Mouse (Mus musculus): ENCODE results near the gene Slc9a3r1. TPM values are rescaled to one million over a fixed set of nuclear protein-coding genes. Genes with fewer than 3 reads are reported as not detected.

The Slc9a3r1 gene
- polyA plus RNA-seq, 1 experiment from 2014 or later: 24.9 TPM

DNA sequence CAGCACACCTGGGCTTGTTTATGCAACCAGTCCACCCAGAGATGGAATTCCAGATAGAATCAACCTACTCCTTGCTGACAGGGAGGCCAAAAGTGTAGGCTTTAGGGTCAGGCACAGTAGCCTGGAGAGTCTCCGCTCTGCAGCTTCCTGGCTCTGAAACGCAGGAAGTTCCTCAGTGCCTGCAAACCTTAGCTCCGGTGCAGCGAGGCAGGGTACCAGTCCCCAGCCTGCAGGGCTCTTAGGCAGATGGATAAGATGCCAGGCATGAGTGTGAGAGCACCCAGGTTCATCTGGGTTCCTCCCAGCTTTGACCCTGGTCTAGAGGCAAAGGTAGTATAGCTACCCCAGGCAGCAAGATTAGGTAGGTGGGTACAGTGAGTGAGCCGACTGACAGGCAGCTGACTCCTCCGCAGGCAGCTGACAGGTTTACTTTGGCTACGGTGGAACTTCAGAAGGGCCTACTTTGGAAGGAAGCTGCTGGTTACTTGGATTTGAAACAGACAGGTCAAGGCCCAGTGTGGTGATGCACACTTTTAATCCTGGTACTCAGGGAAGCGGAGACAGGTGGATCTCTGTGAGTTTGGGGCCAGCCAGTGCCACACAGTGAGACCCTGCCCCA lies 4.6 kb downstream of the Slc9a3r1 start:
- ATAC-seq (ENCODE audit: insufficient number of reproducible peaks, low FRiP score, low TSS enrichment, low read depth) (no peak), DNase-seq (ENCODE audit: low spot score) (no peak)
- H3K27me3 ChIP-seq (ENCODE audit: control insufficient read depth, insufficient read depth, low read length): peaks cover 16% of the 10 kb centered on the region
- H3K4me3 ChIP-seq (ENCODE audit: low read depth, low read length): no peak overlapping the region
- no peaks in the 10 kb centered on the region for H3K9me3 ChIP-seq (ENCODE audit: control insufficient read depth, low read length)
- H3K4me1 ChIP-seq (ENCODE audit: control insufficient read depth, insufficient read depth, low read length): peaks cover 29% of the 10 kb centered on the region
- WGBS: 85% methylated on average over 8 of the region's 8 CpGs
- H3K27ac ChIP-seq (replicated peaks; ENCODE audit: low read depth, low read length): no peak overlapping the region
- H3K36me3 ChIP-seq (ENCODE audit: control insufficient read depth, insufficient read depth, low read length): no peaks in the 10 kb centered on the region
- H3K4me2 ChIP-seq (ENCODE audit: low read depth, severe bottlenecking): no peak overlapping the region
- no peak overlapping the region for H3K9ac ChIP-seq (ENCODE audit: low read length)

- no peak overlapping the region for H3K4me2 ChIP-seq (ENCODE audit: low read depth, severe bottlenecking)
- no peak for DNase-seq (ENCODE audit: low spot score)
- no peak for ATAC-seq (ENCODE audit: insufficient number of reproducible peaks, low FRiP score, low TSS enrichment, low read depth)
- H3K4me3 ChIP-seq (ENCODE audit: low read depth, low read length): no peak overlapping the region
- 90% methylated on average over 4 of the region's 4 CpGs for WGBS
- H3K9me3 ChIP-seq (ENCODE audit: control insufficient read depth, low read length): no peaks in the 10 kb centered on the region
- H3K36me3 ChIP-seq (ENCODE audit: control insufficient read depth, insufficient read depth, low read length): no peaks in the 10 kb centered on the region
- peaks cover 36% of the 10 kb centered on the region for H3K4me1 ChIP-seq (ENCODE audit: control insufficient read depth, insufficient read depth, low read length)
- H3K27ac ChIP-seq (replicated peaks; ENCODE audit: low read depth, low read length): no peak overlapping the region
- no peak overlapping the region for H3K9ac ChIP-seq (ENCODE audit: low read length)
- H3K27me3 ChIP-seq (ENCODE audit: control insufficient read depth, insufficient read depth, low read length): peaks cover 18% of the 10 kb centered on the region
Measured at GRCm38 (mm10) chr11:115169430-115169829, 6.3 kb downstream of the Slc9a3r1 start.

DNA sequence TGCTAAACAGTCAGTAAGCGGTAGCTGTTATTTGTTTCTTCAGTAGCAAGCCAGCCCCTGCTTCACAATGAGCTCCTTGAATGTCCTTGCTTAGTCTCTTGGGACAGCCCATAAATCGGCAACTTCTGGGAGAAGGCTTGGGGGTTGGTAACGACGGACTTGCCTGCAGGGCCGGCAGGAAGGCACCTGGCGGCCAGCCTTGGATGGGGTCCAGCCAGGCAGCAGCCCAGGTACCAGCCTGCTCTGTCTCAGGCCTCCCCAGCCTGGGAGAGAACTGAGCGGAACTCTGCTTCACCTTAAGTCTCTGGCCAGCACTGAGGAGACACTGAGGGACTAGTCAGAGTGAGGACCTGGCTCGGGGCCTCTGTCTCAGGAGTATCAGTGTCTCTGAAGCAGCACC lies 8.0 kb downstream of the Slc9a3r1 start:
- ATAC-seq (ENCODE audit: insufficient number of reproducible peaks, low FRiP score, low TSS enrichment, low read depth) (no peak), DNase-seq (ENCODE audit: low spot score) (no peak)
- peaks cover 34% of the 10 kb centered on the region for H3K4me1 ChIP-seq (ENCODE audit: control insufficient read depth, insufficient read depth, low read length)
- no peaks in the 10 kb centered on the region for H3K9me3 ChIP-seq (ENCODE audit: control insufficient read depth, low read length)
- no peak overlapping the region for H3K4me2 ChIP-seq (ENCODE audit: low read depth, severe bottlenecking)
- no peak overlapping the region for H3K27ac ChIP-seq (replicated peaks; ENCODE audit: low read depth, low read length)
- H3K4me3 ChIP-seq (ENCODE audit: low read depth, low read length): no peak overlapping the region
- no peak overlapping the region for H3K9ac ChIP-seq (ENCODE audit: low read length)
- no peaks in the 10 kb centered on the region for H3K36me3 ChIP-seq (ENCODE audit: control insufficient read depth, insufficient read depth, low read length)
- 0 out of 2 replicates have a peak, but pooled peaks cover 2% of the 10 kb centered on the region for H3K27me3 ChIP-seq (ENCODE audit: control insufficient read depth, insufficient read depth, low read length)
- WGBS: 28% methylated on average over 8 of the region's 8 CpGs

GRCm38 (mm10) chr11:115172825-115173287 lies 9.7 kb downstream of the Slc9a3r1 start:
- peaks cover 42% of the 10 kb centered on the region for H3K4me1 ChIP-seq (ENCODE audit: control insufficient read depth, insufficient read depth, low read length)
- no peak overlapping the region for H3K4me3 ChIP-seq (ENCODE audit: low read depth, low read length)
- H3K27me3 ChIP-seq (ENCODE audit: control insufficient read depth, insufficient read depth, low read length): 0 out of 2 replicates have a peak, but pooled peaks cover 2% of the 10 kb centered on the region
- no peak overlapping the region for H3K9ac ChIP-seq (ENCODE audit: low read length)
- ATAC-seq (ENCODE audit: insufficient number of reproducible peaks, low FRiP score, low TSS enrichment, low read depth) (0 out of 2 replicates have a peak, but pooled peaks have one; percentile 15), DNase-seq (ENCODE audit: low spot score) (no peak)
- 30% methylated on average over 4 of the region's 4 CpGs for WGBS
- H3K27ac ChIP-seq (replicated peaks; ENCODE audit: low read depth, low read length): no peak overlapping the region
- no peaks in the 10 kb centered on the region for H3K9me3 ChIP-seq (ENCODE audit: control insufficient read depth, low read length)
- no peaks in the 10 kb centered on the region for H3K36me3 ChIP-seq (ENCODE audit: control insufficient read depth, insufficient read depth, low read length)
- H3K4me2 ChIP-seq (ENCODE audit: low read depth, severe bottlenecking): no peak overlapping the region

DNA sequence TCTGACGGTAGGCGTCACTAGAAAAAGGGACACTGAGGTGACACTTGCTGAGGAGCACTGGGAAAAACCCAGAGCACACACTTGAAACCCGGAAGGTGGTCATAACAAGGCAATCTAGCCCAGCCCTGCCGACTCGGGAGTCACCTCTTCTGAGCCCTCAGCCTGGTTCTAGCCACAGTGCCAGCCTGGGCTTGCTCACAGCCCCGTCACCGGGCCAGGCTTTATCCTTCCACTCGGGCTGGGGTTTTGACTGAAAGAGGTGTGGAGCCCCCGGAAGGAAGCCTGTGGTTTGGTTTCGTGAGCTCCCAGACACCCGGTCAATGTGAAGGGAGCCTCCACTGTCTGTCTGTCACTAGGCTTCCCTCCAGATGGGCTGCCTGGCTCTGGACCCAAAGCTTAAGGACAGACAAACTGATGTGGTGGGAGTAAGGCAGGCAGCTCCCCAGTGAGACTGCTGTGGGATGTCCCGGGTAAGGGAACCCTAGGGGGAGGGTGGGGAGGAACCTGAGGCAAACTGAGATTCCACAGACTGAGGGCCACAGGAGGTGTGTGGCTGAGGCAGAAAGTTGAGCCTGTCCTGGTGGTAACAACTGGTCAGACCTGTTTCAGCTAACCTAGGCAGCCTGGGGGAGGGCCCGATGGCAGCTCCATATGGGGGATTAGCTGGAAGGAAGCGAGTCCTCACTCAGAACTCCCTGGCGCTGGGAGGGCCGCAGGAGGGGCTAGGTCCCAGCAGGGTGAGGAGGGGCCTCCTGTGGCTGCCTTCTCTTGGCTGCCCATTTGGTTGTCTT lies 10.6 kb downstream of the Slc9a3r1 start:
- DNase-seq (ENCODE audit: low spot score): no peak
- WGBS: 10% methylated on average over 16 of the region's 16 CpGs
- Histone ChIP-seq H3K27me3 (ENCODE audit: control insufficient read depth, insufficient read depth, low read length) (0 out of 2 replicates have a peak, but pooled peaks cover 2% of the 10 kb centered on the region), H3K27ac (replicated peaks; ENCODE audit: low read depth, low read length) (no peak overlapping the region), H3K9ac (ENCODE audit: low read length) (no peak overlapping the region), H3K4me1 (ENCODE audit: control insufficient read depth, insufficient read depth, low read length) (peaks cover 45% of the 10 kb centered on the region), H3K4me3 (ENCODE audit: low read depth, low read length) (no peak overlapping the region), H3K9me3 (ENCODE audit: control insufficient read depth, low read length) (no peaks in the 10 kb centered on the region), H3K4me2 (ENCODE audit: low read depth, severe bottlenecking) (no peak overlapping the region), H3K36me3 (ENCODE audit: control insufficient read depth, insufficient read depth, low read length) (no peaks in the 10 kb centered on the region)
- ATAC-seq (ENCODE audit: insufficient number of reproducible peaks, low FRiP score, low TSS enrichment, low read depth): no peak

- 0 out of 2 replicates have a peak, but pooled peaks cover 2% of the 10 kb centered on the region for H3K27me3 ChIP-seq (ENCODE audit: control insufficient read depth, insufficient read depth, low read length)
- no peak overlapping the region for H3K4me2 ChIP-seq (ENCODE audit: low read depth, severe bottlenecking)
- no peak overlapping the region; the same call in 1 of the 2 replicates for H3K27ac ChIP-seq (replicated peaks; ENCODE audit: low read depth, low read length)
- H3K9me3 ChIP-seq (ENCODE audit: control insufficient read depth, low read length): no peaks in the 10 kb centered on the region
- no peak for DNase-seq (ENCODE audit: low spot score)
- no peaks in the 10 kb centered on the region for H3K36me3 ChIP-seq (ENCODE audit: control insufficient read depth, insufficient read depth, low read length)
- ATAC-seq (ENCODE audit: insufficient number of reproducible peaks, low FRiP score, low TSS enrichment, low read depth): no peak
- H3K9ac ChIP-seq (ENCODE audit: low read length): no peak overlapping the region
- H3K4me3 ChIP-seq (ENCODE audit: low read depth, low read length): no peak overlapping the region
- whole genome bisulfite sequencing: 70% methylated on average over 24 of the region's 24 CpGs
- peaks cover 37% of the 10 kb centered on the region for H3K4me1 ChIP-seq (ENCODE audit: control insufficient read depth, insufficient read depth, low read length)
Measured at GRCm38 (mm10) chr11:115176399-115177190, 13.5 kb downstream of the Slc9a3r1 start.

DNA sequence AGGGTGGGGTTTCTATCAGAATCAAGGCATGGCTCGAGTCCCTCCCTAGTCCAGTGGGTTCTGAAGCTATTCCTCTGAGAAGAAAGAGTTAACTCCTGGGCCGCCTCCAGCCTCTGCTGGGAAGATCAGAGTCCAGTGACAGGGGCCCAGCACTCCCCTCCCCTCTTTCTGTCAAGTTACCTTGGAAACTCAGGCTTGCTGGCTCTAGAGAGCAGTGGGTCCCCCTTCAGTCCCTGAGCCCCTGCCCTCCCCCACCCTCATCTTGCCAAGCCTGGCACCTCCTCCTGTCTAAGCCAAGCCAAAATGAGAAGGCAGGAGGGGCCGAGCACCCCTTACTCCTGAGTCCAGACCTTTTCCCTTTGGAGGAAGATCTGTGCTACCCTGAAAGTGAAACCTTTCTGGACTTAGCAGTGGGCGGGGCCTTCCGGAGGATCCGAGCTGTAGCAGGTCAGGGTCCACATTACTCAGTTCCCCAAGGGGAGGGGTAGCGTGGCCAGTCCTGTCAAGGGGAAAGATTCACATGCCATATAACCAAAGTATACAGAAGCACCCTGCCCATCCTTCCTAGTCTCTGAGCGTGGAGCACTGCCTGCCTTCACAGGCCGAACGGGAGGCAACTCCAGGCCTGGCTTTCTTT lies 14.5 kb downstream of the Slc9a3r1 start:
- no peak overlapping the region; the same call in 1 of the 2 replicates for H3K27ac ChIP-seq (replicated peaks; ENCODE audit: low read depth, low read length)

DNA sequence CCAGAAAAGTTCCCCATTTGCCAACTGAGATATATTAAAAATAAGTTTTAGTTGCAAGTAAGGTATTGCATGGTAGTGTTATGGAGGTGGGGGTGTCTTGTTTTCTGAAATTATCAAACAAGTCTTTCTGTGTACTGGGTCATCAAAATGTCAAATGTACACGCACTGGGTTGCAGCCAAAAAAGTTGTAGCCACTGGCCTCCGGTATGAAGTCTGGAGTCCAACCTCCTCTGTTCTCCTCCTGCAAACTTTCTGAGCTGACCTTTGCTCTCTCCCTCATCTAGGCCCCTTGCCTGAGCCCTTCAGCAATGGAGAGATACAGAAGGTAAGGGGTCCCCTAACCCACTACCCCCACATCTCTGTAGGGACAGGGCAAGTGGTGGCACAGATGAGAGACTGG lies 15.6 kb downstream of the Slc9a3r1 start:
- Histone ChIP-seq H3K27ac (replicated peaks; ENCODE audit: low read depth, low read length) (no peak overlapping the region), H3K9me3 (ENCODE audit: control insufficient read depth, low read length) (no peaks in the 10 kb centered on the region), H3K4me2 (ENCODE audit: low read depth, severe bottlenecking) (no peak overlapping the region), H3K9ac (ENCODE audit: low read length) (no peak overlapping the region), H3K4me3 (ENCODE audit: low read depth, low read length) (no peak overlapping the region), H3K27me3 (ENCODE audit: control insufficient read depth, insufficient read depth, low read length) (no peaks in the 10 kb centered on the region), H3K4me1 (ENCODE audit: control insufficient read depth, insufficient read depth, low read length) (peaks cover 19% of the 10 kb centered on the region), H3K36me3 (ENCODE audit: control insufficient read depth, insufficient read depth, low read length) (no peaks in the 10 kb centered on the region)
- WGBS: 79% methylated on average over 2 of the region's 2 CpGs
- DNase-seq (ENCODE audit: low spot score) (no peak), ATAC-seq (ENCODE audit: insufficient number of reproducible peaks, low FRiP score, low TSS enrichment, low read depth) (no peak)

More for the DNA sequence above, 14.5 kb downstream of the Slc9a3r1 start:
- WGBS: 38% methylated on average over 10 of the region's 10 CpGs
- 0 out of 2 replicates have a peak overlapping the region, but pooled peaks have one; percentile 10 for H3K4me2 ChIP-seq (ENCODE audit: low read depth, severe bottlenecking)
- H3K27me3 ChIP-seq (ENCODE audit: control insufficient read depth, insufficient read depth, low read length): 0 out of 2 replicates have a peak, but pooled peaks cover 2% of the 10 kb centered on the region
- DNase-seq (ENCODE audit: low spot score) (no peak), ATAC-seq (ENCODE audit: insufficient number of reproducible peaks, low FRiP score, low TSS enrichment, low read depth) (no peak)
- no peaks in the 10 kb centered on the region for H3K9me3 ChIP-seq (ENCODE audit: control insufficient read depth, low read length)
- H3K4me1 ChIP-seq (ENCODE audit: control insufficient read depth, insufficient read depth, low read length): peaks cover 26% of the 10 kb centered on the region
- H3K36me3 ChIP-seq (ENCODE audit: control insufficient read depth, insufficient read depth, low read length): no peaks in the 10 kb centered on the region
- H3K4me3 ChIP-seq (ENCODE audit: low read depth, low read length): no peak overlapping the region
- no peak overlapping the region for H3K9ac ChIP-seq (ENCODE audit: low read length)
